Mouse (Mus musculus) layer of hippocampus, adult 18-20 months (tissue): ENCODE results near the gene Igf2bp1. TPM values are rescaled to one million over a fixed set of nuclear protein-coding genes. Genes with fewer than 3 reads are reported as not detected.

Experiments
- microRNA-seq, 2 experiments: library from miRNA; unstranded; fragments of <30 nt; microRNA quantifications; one replicate each; pipeline ENCODE4 v1.2.0; 2021
- total RNA-seq, 2 experiments: library from RNA; stranded (reverse); gene quantifications; 2 replicates each; pipeline ENCODE4 v1.2.3; 2021

The Igf2bp1 gene
- total RNA-seq, 2 experiments from 2014 or later, result not detected

Small RNA genes lying within 50 kb of the gene (microRNA-seq; reads per million reads assigned to microRNA genes)
- 0 reads per million in 2 experiments for gene Mir3063

Other genes with a start within 250 kb of the Igf2bp1 start
- gene Phospho1, start 181.4 kb downstream of the Igf2bp1 start, total RNA-seq, result 10 to 100 TPM; 48.7 to 52.6 TPM
- 1 to 10 TPM; 2.0 to 5.1 TPM for gene Gngt2, start 168.7 kb downstream of the Igf2bp1 start, total RNA-seq
- 1 to 10 TPM; 6.1 to 6.6 TPM for gene Abi3, start 163.5 kb downstream of the Igf2bp1 start, total RNA-seq
- gene B4galnt2, start 91.0 kb downstream of the Igf2bp1 start, total RNA-seq, result not detected
- gene Gip, start 18.6 kb upstream of the Igf2bp1 start, total RNA-seq, result not detected
- 100 to 1,000 TPM; 104 to 106 TPM for gene Snf8, start 28.9 kb upstream of the Igf2bp1 start, total RNA-seq
- 10 to 100 TPM; 56.3 to 59.0 TPM for gene Ube2z, start 59.4 kb upstream of the Igf2bp1 start, total RNA-seq
- 100 to 1,000 TPM; 370 to 408 TPM for gene Atp5g1, start 69.7 kb upstream of the Igf2bp1 start, total RNA-seq
- under 1 TPM in 1 of 2 experiments, not detected in 1; 0.20 TPM for gene Calcoco2, start 106.0 kb upstream of the Igf2bp1 start, total RNA-seq
- under 1 TPM; 0.30 to 0.40 TPM for gene Ttll6, start 127.8 kb upstream of the Igf2bp1 start, total RNA-seq
- not detected for gene Hoxb13, start 188.4 kb upstream of the Igf2bp1 start, total RNA-seq